Mouse (Mus musculus) thymus, adult 2 months (tissue): Measurements from ENCODE around the gene Tanc1.

Experiments used
- CTCF ChIP-seq: fragments of 200-500 bp; IDR thresholded peaks from 2 replicates; pipeline ENCODE4 v1.5.1; 2012; ENCODE audit warnings: mild to moderate bottlenecking, control low read depth, low read length, moderate library complexity, borderline replicate concordance; ENCODE audit not compliant: control insufficient read depth, poor library complexity, insufficient read depth; ENCODE audit errors: extremely low read depth
- POLR2A ChIP-seq: fragments of 200-500 bp; IDR thresholded peaks from 2 replicates; pipeline ENCODE4 v1.6.1; 2012; ENCODE audit warnings: mild to moderate bottlenecking, low read length, control low read depth, moderate library complexity; ENCODE audit not compliant: control insufficient read depth, poor library complexity, insufficient read depth; ENCODE audit errors: extremely low read depth

DNA sequence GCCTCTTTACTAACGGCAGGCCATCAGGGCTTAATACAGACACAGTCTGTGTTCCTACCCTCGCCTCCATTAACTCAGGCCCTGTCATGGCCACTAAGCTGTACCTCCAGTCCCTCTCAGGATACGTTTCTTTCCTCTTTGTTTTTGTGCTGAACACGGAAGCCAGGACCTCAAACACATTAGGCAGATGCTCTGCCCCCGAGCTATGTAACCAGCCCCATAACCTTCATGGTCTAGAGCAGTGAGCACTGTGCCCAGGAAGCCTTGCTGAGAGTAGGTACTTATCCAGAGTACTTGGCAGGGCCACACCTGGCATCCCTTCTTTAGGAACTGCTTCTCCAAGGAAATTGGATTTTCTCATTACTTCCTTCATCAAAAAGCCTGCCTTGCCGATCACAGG lies 125.5 kb downstream of the Tanc1 start:
- TF ChIP-seq POLR2A, result no peak
- TF ChIP-seq CTCF, result no peak
